Mouse (Mus musculus): Measurements from ENCODE around the gene Gtf3c2. TPM values are rescaled to one million over a fixed set of nuclear protein-coding genes. Genes with fewer than 3 reads are reported as not detected.

The Gtf3c2 gene
- polyA plus RNA-seq, 1 experiment from 2014 or later = 81.9 TPM

GRCm38 (mm10) chr5:31194486-31195485 lies 14.8 kb upstream of the Gtf3c2 start:
- DNase-seq (ENCODE audit: low spot score) = no peak
- Histone ChIP-seq H3K27ac (no peak overlapping the region), H3K4me3 (peak overlapping the region; percentile 91), H3K4me1 (peaks cover 13% of the 10 kb centered on the region), H3K36me3 (peaks cover 71% of the 10 kb centered on the region), H3K9me3 (no peaks in the 10 kb centered on the region), H3K27me3 (ENCODE audit: insufficient read depth, poor library complexity, severe bottlenecking) (no peaks in the 10 kb centered on the region)
- WGBS = 90% methylated on average over 16 of the region's 16 CpGs

- Histone ChIP-seq H3K27me3 (ENCODE audit: insufficient read depth, poor library complexity, severe bottlenecking) (no peaks in the 10 kb centered on the region), H3K36me3 (peaks cover 69% of the 10 kb centered on the region), H3K27ac (peak overlapping the region; percentile 94), H3K9me3 (no peaks in the 10 kb centered on the region), H3K4me1 (peaks cover 13% of the 10 kb centered on the region), H3K4me3 (peak overlapping the region; percentile 91)
- WGBS = 11% methylated on average over 25 of the region's 25 CpGs
- no peak for DNase-seq (ENCODE audit: low spot score)
Observed at GRCm38 (mm10) chr5:31193631-31194281, 13.8 kb upstream of the Gtf3c2 start.

- Histone ChIP-seq H3K27me3 (ENCODE audit: insufficient read depth, poor library complexity, severe bottlenecking) (no peaks in the 10 kb centered on the region), H3K27ac (peak within 1 kb of the TSS; percentile 94), H3K4me3 (peak within 1 kb of the TSS; percentile 91), H3K36me3 (peaks cover 69% of the 10 kb centered on the region), H3K9me3 (no peaks in the 10 kb centered on the region), H3K4me1 (peaks cover 13% of the 10 kb centered on the region)
- under 1% methylated on average over 48 of the region's 48 CpGs for WGBS
- DNase-seq (ENCODE audit: low spot score) = peak; percentile 100
Observed at GRCm38 (mm10) chr5:31192939-31193630, 13.1 kb upstream of the Gtf3c2 start, which contains the start of the genes Snx17 and Eif2b4. Gene Snx17, plus strand, starts transcription at chr5:31193227. Gene Eif2b4, minus strand, starts transcription at chr5:31193430.

GRCm38 (mm10) chr5:31192045-31192938 lies 12.3 kb upstream of the Gtf3c2 start:
- H3K27me3 ChIP-seq (ENCODE audit: insufficient read depth, poor library complexity, severe bottlenecking) = no peaks in the 10 kb centered on the region
- H3K4me1 ChIP-seq = peaks cover 13% of the 10 kb centered on the region
- no peaks in the 10 kb centered on the region for H3K9me3 ChIP-seq
- peaks cover 69% of the 10 kb centered on the region for H3K36me3 ChIP-seq
- no peak for DNase-seq (ENCODE audit: low spot score)
- WGBS = 13% methylated on average over 42 of the region's 42 CpGs
- H3K4me3 ChIP-seq = peak overlapping the region; percentile 91
- H3K27ac ChIP-seq = peak overlapping the region; percentile 94

DNA sequence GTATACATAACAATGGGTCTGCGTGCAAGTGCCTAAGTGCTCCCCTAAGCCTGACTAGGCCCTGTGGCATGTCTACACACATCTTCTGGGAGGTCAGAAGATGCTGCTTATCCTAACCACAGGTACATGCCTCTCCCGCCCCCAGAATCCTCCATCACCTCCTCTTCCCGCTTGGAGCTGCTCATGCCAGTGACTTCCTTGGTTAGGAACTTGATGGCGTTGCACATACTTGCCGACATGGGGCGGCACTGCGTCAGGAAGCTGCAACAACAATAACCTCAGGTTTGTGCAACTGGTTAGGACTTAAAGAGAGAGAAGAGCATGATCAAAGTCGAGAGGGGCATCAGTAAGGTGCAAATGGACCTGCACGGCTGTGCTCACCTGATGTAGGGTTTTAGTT lies 10.3 kb upstream of the Gtf3c2 start:
- no peak for DNase-seq (ENCODE audit: low spot score)
- Histone ChIP-seq H3K9me3 (no peaks in the 10 kb centered on the region), H3K4me3 (no peak overlapping the region), H3K27me3 (ENCODE audit: insufficient read depth, poor library complexity, severe bottlenecking) (no peaks in the 10 kb centered on the region), H3K36me3 (peaks cover 54% of the 10 kb centered on the region), H3K27ac (no peak overlapping the region), H3K4me1 (peaks cover 13% of the 10 kb centered on the region)
- 89% methylated on average over 9 of the region's 9 CpGs for WGBS

DNA sequence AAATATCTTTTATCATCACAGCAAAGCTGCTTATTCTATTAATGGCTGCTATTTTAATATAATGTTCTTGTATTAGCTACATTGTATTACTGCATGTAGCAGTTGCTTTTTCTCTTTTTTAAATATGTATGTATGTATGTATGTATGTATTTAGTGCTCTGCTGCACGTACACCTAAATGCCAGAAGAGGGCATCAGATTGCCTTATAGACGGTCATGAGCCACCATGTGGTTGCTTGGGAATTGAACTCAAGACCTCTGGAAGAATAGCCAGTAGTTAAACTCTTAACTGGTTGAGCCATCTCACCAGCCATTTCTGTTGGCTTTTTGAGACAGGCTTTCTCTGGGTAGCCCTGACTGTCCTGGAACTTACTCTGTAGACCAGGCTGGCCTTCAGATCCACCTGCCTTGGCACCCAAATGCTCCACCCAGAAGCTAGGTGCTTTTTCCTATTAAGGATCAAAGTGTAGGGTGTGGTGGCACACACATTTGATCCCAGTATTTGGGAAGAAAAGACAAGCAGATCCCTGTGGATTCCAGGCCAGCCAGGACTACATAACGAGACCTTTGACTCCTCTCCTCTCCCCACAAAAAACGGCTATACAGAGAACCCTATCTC lies 8.4 kb upstream of the Gtf3c2 start:
- WGBS = 78% methylated on average over 4 of the region's 4 CpGs
- Histone ChIP-seq H3K27me3 (ENCODE audit: insufficient read depth, poor library complexity, severe bottlenecking) (no peaks in the 10 kb centered on the region), H3K27ac (no peak overlapping the region), H3K36me3 (peaks cover 46% of the 10 kb centered on the region), H3K9me3 (no peaks in the 10 kb centered on the region), H3K4me3 (no peak overlapping the region), H3K4me1 (peaks cover 9% of the 10 kb centered on the region)
- no peak for DNase-seq (ENCODE audit: low spot score)

DNA sequence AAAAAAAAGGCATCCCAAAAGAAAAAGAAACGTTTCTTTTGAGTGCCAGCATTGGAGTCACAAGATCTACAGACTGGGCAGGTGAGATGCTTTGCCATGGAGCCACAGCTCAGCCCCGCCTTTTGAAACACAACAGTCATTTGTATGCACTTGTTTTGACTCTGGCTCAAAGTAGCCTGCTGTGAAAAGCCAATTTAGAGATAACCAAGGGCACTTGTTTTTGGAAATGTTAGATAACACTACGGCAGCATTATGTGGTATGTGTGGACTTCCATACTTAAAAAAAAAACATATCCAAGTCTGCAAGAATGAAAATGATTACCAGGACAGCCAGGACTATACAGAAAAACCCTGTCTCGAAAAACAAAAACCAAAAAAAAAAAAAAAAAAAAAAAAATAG lies 3.7 kb upstream of the Gtf3c2 start:
- WGBS = 37% methylated on average over 4 of the region's 4 CpGs
- no peak for DNase-seq (ENCODE audit: low spot score)
- peaks cover 8% of the 10 kb centered on the region; the same call in 1 of the 2 replicates for H3K4me1 ChIP-seq

DNA sequence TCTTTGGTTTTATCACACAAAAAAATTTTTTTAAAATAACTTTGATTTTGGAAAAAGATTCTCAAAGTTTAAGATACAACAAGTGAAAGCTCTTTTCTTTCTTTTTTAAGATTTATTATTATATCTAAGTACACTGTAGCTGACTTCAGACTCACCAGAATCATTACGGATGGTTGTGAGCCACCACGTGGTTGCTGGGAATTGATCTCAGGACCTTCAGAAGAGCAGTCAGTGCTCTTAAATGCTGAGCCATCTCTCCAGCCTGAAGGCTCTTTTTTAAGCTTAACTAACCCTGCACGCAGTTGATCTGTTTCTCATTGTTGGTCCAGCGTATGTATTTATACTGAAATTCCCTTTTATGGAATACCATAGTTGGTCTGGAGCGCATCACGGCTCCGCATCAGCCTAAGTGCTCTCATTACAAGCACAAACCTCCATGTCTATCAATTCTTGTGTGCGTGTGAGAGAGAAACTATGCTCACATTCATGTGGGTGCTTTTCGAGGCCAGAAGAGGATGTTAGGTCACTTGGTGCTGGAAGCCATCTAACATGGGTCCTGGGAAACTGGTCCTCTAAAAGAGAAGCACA lies 1.3 kb upstream of the Gtf3c2 start:
- Histone ChIP-seq H3K9me3 (no peaks in the 10 kb centered on the region), H3K4me1 (peaks cover 8% of the 10 kb centered on the region; the same call in 1 of the 2 replicates), H3K36me3 (peaks cover 10% of the 10 kb centered on the region; the same call in 1 of the 2 replicates), H3K27me3 (ENCODE audit: insufficient read depth, poor library complexity, severe bottlenecking) (no peaks in the 10 kb centered on the region), H3K27ac (no peak overlapping the region), H3K4me3 (no peak overlapping the region; the same call in 1 of the 2 replicates)
- 92% methylated on average over 9 of the region's 9 CpGs for WGBS
- no peak for DNase-seq (ENCODE audit: low spot score)

More for the DNA sequence above, 3.7 kb upstream of the Gtf3c2 start:
- no peak overlapping the region for H3K27ac ChIP-seq
- H3K9me3 ChIP-seq = no peaks in the 10 kb centered on the region
- H3K4me3 ChIP-seq = no peak overlapping the region
- peaks cover 20% of the 10 kb centered on the region for H3K36me3 ChIP-seq
- no peaks in the 10 kb centered on the region for H3K27me3 ChIP-seq (ENCODE audit: insufficient read depth, poor library complexity, severe bottlenecking)

GRCm38 (mm10) chr5:31179301-31179765 lies 611 bp downstream of the Gtf3c2 start:
- peak overlapping the region; percentile 89 for H3K4me3 ChIP-seq
- no peaks in the 10 kb centered on the region for H3K9me3 ChIP-seq
- WGBS = under 1% methylated on average over 25 of the region's 25 CpGs
- no peaks in the 10 kb centered on the region for H3K27me3 ChIP-seq (ENCODE audit: insufficient read depth, poor library complexity, severe bottlenecking)
- no peak for DNase-seq (ENCODE audit: low spot score)
- peak overlapping the region; percentile 94 for H3K27ac ChIP-seq
- H3K4me1 ChIP-seq = peaks cover 8% of the 10 kb centered on the region; the same call in 1 of the 2 replicates
- peaks cover 12% of the 10 kb centered on the region for H3K36me3 ChIP-seq

DNA sequence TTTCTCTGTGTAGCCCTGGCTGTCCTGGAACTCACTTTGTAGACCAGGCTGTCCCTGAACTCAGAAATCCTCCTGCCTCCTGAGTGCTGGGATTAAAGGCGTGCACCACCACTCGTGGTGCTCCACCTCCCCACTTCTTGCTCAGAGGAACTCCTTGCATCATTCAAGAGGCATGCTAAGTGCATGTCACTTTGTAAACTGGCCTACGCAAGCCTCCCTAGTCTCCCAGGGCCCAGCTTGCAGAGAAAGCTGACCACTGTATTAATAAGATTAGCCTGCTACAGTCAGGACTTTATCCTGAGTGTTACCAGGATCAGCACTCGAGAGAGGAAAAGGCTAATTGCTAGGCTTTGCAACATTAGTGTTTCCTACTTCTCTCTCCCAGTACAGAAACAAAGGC lies 11.3 kb downstream of the Gtf3c2 start:
- WGBS = 78% methylated on average over 4 of the region's 4 CpGs
- no peak for DNase-seq (ENCODE audit: low spot score)
- Histone ChIP-seq H3K36me3 (peaks cover 97% of the 10 kb centered on the region), H3K4me3 (no peak overlapping the region), H3K27me3 (ENCODE audit: insufficient read depth, poor library complexity, severe bottlenecking) (no peaks in the 10 kb centered on the region), H3K9me3 (no peaks in the 10 kb centered on the region), H3K27ac (no peak overlapping the region), H3K4me1 (no peaks in the 10 kb centered on the region)

- Histone ChIP-seq H3K4me3 (no peak overlapping the region), H3K36me3 (peaks cover 92% of the 10 kb centered on the region), H3K27me3 (ENCODE audit: insufficient read depth, poor library complexity, severe bottlenecking) (no peaks in the 10 kb centered on the region), H3K27ac (no peak overlapping the region), H3K4me1 (no peaks in the 10 kb centered on the region), H3K9me3 (no peaks in the 10 kb centered on the region)
- 70% methylated on average over 1 of the region's 1 CpGs for WGBS
- DNase-seq (ENCODE audit: low spot score) = no peak
Observed at GRCm38 (mm10) chr5:31164878-31165277, 15.1 kb downstream of the Gtf3c2 start.

All from heart, embryonic 10.5 days (tissue).